Mouse (Mus musculus): ENCODE results near the gene Plcd4. TPM values are rescaled to one million over a fixed set of nuclear protein-coding genes. Genes with fewer than 3 reads are reported as not detected.
"Not testable (repeated sequence)": the region's sequence is repeated elsewhere in the genome, so short reads cannot be mapped to it uniquely, and the experiment has no call there.

The Plcd4 gene
- 1 to 10 TPM; 1.0 to 1.6 TPM for polyA plus RNA-seq (2017; shearing (Covaris generic))

DNA sequence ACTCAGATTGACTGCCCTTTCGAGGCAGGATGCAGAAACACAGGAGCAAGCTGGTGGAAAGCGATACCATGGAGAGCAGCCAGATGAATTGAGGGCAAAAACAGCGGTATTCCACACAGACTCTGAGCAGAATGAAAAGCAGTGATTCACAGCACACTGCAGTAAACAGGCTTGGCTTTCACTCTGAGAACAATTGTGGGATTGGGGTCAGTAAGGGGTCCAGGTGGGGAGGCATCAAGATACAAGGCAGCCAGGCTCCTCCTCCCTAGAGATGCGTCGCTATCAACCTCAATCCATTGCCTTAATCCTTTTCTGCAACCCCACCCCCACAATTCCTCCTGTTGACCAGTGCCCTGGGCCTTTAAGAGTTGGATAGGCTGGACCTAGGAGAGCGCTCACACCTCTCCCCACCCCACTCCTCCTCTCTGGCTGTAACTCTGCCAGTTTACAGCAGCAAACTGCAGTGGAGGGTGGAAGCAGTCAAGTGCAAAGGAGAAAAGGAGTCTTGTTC, at the start of gene Plcd4:
Gene Plcd4 (plus strand): TSS at position 438 of the 511 bp plus-strand sequence.
- no peak for ATAC-seq

DNA sequence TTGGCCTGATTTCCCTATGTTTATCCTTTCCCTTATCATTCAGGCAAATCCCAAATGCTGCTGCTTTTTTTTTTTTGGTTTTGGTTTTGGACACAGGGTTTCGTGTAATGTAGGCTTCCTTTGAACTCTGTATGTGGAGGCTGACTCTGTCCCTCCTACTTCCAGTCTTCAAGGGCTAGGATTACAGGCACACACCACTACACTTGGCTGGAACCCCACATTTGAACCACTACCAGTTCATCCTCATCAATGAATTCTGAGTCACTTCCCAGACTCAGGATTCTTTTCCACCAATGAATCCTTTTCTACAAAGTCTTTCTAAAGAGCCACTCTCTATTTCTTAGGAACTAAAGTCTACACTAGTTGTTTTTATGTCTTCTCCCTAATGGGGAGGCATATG, 41.6 kb upstream of the Plcd4 start:
- ATAC-seq: no peak

DNA sequence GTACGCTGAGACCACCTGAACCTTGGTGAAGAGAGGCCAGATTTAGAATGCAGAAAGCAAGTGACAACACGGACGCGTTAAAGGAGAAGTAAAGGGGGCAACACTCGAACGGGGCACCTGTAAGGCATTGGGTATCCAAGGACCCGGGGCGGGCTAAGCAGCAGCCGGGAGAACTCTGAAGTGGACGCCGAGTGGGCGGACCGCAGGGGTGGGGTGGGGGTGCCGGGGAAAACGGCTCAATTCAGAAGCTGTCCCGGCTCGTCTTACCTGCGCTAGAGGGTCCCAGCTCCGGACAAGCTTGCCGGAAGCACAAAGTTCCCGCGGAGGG, 37.3 kb upstream of the Plcd4 start:
- ATAC-seq: no peak

DNA sequence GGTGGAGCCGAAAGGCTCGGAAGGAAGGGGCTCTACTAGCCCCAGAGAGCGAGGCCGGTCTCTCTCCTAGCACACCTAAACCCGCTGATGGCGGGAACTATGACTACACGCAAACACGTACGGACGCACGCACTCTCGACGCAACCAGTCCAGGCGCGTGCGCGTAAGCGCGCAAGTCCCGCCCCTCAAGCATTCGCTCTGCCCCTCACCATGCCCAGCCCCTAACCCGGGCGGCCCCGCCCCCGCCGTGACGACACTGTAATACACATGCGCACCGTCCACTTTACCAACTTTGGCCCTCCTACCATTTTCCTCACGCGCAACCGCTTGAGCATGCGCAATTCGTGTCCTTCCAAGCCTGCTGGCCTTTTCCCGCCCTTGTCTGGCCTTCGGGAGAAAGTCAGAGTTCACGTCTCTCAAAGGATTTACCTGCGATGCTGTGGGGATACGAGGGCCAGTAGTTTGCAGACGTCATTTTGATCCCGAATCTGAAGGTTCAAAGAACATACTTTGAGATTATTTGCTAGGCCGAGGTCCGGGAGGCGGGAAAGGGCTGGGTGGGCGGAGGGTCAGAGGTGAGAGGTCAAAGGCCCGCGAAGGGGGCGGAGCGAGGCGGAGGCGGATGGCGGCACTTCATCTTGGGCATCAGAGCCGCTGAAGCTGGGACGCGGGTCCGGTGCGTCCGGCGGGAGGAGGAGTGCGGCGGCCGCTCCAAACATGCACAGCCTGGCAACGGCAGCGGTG, 36.8 kb upstream of the Plcd4 start, which contains the start of gene Cnot9:
Gene Cnot9 (plus strand): TSS at position 338 of the 744 bp plus-strand sequence.
- peak; percentile 96 for ATAC-seq

DNA sequence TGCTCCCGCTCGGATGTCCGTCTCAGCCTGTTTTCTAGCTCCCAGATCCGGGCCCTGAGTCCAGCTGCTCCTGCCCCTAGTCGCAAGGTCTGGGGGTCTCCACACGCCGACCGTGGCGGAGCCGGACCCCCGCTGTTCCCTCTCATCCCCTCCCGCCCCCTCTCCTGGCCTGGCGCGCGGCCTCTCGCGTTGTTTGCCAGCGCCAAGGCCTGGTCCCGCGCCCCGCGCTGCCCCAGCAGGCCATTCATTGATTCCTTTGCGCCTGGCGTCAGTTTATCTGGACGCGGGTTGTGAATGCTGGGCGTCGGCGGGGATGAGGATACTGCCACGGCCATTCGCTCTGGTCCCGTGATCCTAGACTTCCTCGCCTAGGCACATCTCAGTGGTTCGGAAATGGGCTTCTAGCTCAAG, 36.2 kb upstream of the Plcd4 start:
- no peak for ATAC-seq

DNA sequence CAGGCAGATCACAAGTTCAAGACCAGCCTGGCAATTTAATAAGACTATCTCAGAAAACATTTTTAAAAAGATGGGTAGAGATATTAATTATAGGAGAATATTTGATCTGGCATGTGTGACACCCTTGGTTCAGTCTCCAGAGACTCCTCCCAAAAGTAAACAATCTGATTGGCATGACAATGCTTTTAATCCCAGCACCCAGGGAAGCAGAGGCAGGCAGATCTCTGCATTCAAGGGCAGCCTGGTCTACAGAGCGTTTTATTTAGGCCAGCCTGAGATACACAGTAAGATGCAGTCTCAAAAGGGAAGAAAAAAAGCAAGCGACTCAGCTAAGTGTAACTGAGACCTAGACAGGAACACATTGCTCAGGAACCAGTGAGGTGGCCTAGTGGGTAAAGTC, 34.9 kb upstream of the Plcd4 start:
- ATAC-seq: no peak

DNA sequence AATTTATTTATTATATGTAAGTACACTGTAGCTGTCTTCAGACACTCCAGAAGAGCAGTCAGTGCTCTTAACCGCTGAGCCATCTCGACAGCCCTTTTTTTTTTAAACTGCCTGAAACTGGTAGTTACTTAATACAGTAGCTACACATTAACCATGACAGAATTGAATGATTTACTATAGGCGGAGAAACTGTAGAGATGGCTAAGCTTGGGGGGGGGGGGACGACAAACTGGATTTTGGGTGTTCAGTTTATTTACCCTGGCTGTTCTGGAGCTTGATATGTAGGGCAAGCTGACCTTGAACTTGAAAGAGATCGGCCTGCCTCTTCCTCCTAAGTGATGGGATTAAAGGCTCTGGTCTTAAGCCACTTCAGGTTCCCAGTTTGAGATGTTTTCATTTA, 31.4 kb upstream of the Plcd4 start:
- no peak for ATAC-seq

DNA sequence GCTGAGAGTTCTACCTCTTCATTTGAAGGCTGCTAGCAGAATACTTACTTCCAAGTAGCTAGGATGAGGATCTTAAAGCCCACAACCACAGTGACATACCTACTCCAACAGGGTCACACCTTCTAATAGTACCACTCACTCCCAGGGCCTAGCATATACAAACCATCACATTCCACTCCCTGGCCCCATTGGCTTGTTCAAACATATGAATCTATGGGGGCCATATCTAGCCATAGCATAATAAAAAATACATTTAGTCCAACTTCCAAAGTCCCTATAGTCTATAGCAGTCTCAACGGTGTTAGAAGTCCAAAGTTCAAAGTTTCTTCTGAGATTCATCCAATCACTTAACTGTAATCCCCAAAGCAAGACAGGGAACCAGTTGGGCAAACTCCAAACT, 29.7 kb upstream of the Plcd4 start:
- ATAC-seq: not testable (repeated sequence)

DNA sequence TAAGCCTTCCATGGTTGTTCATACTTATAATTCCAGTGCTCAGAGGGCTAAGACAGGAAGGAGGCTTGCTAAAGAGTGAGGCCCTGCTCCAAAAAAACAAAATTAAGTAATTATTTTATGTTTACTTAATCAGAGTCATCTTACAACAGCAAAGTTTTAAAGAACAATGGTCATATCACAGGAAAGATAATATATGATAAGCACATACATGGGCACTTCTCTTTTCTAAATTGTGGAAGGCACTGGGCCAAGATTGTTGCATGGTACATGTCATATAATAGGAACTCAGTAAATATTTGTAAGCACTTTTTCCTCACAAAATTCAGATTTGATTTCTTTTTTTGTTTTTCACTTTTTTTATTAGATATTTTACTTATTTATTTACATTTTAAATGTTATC, 22.8 kb upstream of the Plcd4 start:
- ATAC-seq: no peak

DNA sequence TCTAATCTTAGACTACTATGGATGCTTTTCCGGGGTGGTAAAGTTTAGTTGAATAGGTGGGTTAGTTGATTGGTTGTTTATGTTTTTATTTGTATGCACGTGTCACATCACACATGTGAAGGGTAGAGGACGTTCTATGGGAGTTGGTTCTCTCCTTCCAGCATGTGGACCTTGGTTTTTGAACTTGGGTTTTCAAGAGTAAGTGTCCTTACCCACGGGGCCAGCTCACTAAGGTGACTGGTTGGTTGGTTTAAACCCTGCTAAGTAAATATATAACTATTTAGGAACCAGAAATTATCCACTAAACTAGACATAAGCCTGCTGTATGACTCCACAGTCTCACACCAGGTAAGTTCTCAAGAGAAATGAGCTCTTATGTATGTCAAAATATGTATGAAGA, 17.9 kb upstream of the Plcd4 start:
- ATAC-seq: no peak

DNA sequence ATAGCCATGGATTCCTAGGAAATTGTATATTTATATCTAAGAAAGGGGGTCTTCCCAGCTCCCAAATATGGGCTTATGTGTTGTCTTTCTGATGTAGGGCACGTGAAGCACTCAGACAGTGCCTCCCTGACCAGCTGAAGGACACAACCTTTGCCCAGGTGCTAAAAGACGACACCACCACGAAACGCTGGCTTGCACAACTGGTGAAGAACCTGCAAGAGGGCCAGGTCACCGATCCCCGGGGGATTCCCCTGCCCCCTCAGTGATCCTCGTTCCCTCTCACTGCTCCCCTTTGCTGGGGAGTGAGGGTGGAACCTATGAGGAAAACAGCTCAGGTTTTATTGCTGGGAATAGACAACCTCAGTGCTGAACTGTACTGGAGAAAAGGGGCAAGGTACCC, 14.1 kb upstream of the Plcd4 start:
- ATAC-seq: no peak

DNA sequence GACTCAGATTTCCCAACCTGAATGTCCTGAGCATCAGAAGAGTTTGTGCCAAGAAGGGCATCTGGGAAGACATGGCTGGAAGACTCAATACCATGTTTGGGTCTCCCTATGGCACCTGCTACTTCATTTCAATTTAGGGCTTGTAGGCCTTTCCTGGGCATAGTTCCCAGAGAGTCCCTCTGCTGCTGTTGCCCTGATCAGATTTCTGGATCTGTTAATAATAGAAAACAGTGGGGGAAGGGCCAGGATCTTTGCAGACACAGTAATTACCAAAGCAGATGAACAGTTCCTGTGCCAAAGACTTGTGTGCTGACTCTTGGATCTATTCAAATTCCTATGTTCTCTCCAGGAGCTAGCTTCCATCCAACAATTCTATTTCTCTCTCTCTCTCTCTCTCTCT, 4.0 kb upstream of the Plcd4 start:
- no peak for ATAC-seq

DNA sequence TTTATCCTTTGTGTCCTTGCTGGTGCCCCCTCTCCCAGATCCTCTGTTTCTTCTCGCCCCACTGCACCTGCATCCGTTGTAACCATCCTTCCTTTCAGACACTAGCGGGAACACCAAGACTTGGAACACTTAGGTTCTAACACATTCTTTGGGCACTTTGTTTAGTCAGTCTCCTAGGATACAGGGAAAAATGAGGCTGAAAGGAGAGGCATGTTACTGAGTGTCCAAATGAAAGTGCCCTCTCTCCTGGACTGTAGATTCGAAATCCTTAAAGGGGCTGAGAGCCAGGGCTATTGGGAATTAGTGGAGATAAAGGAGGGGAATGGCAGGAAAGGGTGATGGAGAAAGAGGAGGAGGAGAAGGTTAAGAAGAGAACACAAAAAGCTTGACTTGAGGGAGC, 1.5 kb downstream of the Plcd4 start, which contains the start of gene Usp37:
Gene Usp37 (minus strand): TSS at position 101 of the 400 bp plus-strand sequence.
- ATAC-seq: no peak

DNA sequence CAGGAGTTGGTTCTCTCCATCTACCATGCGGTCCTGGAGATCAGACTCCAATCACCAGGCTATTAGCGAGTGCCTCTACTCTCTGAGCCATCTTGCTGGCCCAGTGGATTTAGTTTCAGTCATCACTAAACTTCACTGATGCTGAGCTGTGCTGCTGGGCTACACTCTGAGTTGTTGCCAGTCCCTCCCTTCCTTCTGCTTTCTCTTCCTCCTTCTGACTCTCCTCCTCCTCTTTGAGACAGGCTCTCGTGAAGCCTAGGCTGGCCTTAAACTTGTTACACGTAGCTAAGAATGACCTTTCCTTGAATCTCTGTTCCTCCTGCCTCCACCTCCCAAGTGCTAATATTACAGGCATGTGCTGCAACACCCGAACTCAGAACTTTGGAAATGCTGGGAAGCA, 16.4 kb downstream of the Plcd4 start:
- ATAC-seq: no peak

DNA sequence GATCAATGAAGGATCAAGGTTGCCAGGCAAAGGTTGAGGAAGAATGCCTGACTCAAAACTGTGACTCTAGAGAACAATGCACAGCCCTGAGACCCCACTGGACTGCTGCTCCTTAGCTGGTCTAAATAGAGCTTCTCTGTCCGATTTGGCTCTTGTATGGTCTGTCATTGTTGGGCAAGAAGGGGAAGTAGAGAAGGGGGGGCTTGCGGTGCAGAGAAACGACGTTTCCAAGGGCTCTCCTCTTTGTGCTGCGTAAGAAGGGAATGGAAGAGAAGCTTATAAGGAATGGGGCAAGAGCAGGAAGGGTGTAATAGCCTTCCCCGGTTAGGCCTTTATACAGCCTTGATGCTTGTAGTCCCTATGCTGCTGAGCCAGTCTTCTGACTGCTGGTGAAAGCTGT, 23.1 kb downstream of the Plcd4 start:
- no peak for ATAC-seq

DNA sequence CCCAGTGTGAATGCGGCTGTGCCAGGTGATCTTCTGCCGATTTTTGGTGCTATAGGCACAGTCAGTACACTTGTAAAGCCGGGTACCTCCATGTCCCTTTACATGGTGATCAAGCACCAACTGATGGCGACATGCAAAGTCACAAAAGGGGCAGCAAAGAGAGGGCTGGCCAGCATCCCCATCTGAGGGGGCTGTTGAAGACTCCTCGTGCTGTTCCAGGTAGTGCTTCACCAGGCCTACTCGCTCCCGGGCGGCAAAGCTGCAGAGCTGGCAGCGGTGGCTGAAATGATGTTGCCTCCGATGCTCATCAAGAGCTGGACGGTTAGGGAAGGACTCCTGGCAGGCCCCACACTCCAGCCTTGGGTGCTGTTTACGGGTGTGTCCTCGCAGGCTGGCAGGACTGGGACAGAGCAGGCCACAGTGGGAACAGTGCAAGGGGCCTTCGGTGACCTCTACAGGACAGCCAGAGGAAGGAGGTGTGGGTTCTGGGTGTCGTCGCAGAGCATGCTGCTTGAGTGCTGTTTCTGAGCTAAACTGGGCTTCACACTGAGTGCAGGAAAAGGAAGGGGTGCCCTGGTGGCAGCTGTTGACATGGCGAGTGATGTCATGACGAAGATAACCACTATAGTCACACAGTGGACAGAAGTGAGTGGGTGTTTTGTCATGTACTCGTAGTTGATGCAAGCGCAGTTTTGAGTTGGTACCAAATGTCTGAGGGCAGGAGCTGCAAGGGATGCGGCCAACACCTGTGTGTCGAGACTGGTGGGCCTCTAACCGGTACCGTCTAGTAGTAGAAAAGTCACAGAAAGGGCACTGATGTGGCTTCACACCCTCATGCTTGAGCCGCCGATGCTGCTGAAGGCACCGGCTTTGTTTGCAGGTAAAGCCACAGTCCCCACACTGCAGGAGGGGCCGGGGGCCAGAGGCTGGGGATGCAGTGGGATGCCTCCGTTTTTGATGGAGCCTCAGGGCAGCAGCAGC, 27.3 kb downstream of the Plcd4 start:
- ATAC-seq: no peak

DNA sequence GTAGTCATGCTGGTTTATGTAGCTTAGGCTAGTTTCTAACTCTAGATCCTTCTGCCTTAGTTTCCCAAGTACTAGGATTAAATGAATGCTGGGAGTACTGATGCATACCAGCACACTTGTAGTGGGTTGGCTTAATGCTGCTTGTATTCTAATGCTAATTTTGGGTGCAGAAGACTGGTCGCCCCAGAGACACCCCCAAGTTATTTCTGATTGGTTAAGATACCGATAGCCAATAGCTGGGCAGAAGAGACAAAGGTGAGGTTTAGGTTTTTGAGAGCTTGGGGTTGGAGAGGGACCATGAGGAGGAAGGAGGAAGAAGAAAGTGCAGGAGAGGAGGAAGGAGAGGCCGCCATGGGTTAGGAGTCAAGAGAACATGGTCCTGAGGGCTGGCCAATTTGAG, 39.9 kb downstream of the Plcd4 start:
- ATAC-seq: no peak

DNA sequence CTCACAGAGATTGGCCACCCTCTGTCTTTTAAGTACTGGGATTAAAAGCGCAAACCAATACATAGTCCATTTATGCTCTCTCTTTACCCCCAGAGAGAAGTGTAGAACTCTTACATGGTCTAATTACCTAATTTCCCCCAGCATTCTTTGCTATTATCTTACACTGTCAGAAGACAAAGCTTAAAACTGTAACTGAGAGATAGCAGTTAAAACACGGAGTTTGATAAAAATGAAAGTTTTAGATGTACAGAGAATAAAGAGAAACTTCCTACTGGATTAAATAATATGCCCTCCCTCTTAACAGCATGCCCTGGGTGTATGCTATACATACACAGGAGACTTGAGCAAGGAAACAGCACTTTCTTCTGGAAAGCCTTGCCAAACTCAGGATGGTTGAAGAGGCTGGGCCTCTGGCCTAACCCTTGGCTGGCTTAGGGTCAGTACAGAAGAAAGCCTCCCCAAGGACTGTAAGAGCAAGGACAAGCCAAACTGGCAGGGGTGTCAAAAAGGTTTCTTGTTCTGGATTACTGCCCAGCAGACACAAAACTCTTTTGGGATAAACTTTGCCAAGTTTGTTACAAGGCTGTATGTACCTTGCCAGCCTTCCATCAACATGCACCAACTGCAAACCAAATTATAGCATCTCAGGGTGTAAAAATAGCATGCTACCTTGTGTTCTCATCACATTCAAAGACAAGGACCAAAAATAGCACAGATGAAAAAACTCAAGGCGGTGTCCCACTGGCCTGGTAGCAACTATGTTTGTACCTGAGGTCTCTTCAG, 42.1 kb downstream of the Plcd4 start:
- no peak for ATAC-seq

DNA sequence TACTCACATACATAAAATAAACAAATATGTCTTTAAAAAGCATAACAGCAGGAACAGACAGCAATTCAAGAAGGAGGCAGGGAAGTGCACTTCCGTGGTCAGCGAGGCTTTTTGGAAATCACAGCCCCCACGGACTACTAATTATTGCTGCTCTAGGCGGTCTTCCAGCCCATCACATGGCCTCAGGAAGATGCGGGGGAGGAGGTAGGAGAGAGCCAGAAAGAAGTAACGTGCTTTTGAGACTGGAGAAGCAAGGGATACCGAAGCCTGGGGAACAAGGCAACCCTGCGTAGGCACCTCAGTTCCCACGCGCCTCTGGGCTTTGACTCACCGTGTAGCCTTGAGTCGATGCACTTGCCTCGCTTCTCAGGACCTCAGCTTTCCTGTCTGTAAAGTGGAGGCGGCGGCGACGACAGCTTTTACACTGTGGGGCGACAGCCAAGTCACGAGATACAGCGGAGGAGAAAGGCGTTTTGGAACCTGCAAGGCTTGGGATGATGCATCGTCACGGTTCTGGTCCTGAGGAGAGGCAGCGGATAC, 44.6 kb downstream of the Plcd4 start:
- no peak for ATAC-seq

DNA sequence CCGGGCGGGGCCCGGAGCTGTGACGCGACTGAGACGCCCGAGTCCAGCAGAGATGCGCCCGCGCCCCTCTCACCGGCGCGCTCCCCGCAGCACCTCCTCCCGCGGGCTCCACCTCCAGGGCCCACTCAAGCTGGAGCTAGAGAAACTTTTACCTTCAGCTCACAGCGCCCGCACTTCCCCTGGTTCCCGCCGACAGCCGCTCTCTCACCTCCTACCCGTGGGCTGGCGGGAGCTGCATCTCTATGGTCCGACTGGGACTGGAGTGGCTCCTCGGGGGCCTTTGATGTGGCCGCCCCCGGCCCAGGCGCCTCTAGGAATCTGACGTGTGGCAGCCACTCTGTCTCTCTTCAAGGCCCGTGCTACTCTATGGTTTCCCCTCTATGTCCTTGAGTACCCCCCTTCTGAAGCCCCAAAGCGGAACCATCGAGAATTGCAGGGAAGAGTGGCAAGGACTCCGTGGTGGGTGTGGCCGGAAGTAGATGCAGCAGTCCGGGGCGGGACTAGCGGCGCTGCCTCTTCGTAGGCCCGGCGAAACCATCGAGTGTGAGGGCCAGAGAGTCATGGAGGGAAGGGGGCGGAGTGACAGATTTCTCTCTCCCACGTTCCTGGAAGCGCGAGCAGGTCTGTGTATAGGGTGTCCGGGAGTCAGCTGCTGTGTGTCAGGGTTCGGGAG, 45.2 kb downstream of the Plcd4 start, which contains the start of the genes Zfp142 and Bcs1l:
Gene Zfp142 (minus strand): TSS at position 474 of the 673 bp plus-strand sequence.
Gene Bcs1l (plus strand): TSS at position 517 of the 673 bp plus-strand sequence.
- ATAC-seq: peak; percentile 92

DNA sequence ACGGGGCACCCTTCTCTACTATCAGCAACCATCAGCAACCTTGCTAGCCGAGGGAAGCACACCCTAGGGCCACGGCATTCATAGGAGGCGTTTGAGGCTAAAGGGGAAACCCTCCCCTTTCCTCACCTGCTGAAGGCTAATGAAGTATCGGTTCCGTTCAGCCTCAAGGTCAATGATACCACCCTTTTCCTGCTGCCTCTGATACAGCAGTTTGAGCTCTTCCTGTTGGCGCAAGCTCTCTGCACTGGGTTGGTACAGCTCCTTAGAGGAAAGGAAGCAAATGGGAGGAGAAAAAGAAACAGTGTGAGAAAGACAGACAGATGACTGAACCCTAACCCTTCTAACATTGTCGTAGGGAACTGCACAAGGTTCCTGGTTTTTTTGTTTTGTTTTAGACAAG, 51.7 kb downstream of the Plcd4 start:
- no peak for ATAC-seq
